In the genomic region with DNA sequence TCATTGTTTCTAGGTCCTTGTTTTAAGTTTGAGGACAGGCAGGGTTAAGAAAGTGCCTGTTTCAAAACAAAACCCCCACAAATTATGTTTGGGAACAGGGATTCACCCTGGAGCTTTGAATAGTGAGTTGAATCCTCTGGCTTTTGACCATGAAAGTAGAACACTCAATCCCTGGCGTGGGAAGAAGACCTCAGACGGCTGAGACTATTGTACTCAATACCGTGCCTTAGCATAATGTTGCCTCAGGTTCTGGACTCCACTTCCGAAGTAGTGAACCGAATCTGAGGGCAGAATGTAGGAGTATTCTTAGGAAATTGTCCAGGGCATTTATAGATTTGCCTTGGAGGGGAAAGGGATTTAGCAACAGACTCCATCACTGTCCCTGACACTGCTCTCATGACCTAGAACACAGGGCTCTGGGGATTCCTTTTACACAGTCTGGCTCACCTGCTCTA, we compare ENCODE assay signal across 8 mouse cellular contexts. TPM values are rescaled to one million over a fixed set of nuclear protein-coding genes. Genes with fewer than 3 reads are reported as not detected.
DNase-seq lines count a peak whose midpoint lies in the region; ATAC-seq and TF ChIP-seq lines count a peak whose summit lies in the region.

No protein-coding gene starts in this region.

- peaks cover 48% of the 10 kb centered on the region for H3K4me1 ChIP-seq in erythroblast, embryonic 14.5 days (ENCODE audit: control insufficient read depth)
- H3K4me1 ChIP-seq in megakaryocyte, embryonic 14.5 days: peaks cover 45% of the 10 kb centered on the region
- peaks cover 26% of the 10 kb centered on the region for H3K4me1 ChIP-seq in limb, embryonic 14.5 days (ENCODE audit: control insufficient read depth, insufficient read depth, low read length)
- peaks cover 37% of the 10 kb centered on the region for H3K4me1 ChIP-seq in stomach, embryonic 16.5 days (ENCODE audit: control insufficient read depth, insufficient read depth, low read length)

- no peak for TF ChIP-seq POLR2A in limb, embryonic 14.5 days (IDR thresholded peaks at IDR 0.05; ENCODE audit: borderline replicate concordance, extremely low read depth, insufficient read depth, insufficient read length)

- WGBS in limb, embryonic 14.5 days: 43% methylated on average over 5 of the region's 5 CpGs
- 34% methylated on average over 5 of the region's 5 CpGs for WGBS in stomach, embryonic 16.5 days

- peak overlapping the region; percentile 70 for H3K4me3 ChIP-seq in erythroblast, embryonic 14.5 days (replicated peaks)
- peak overlapping the region; percentile 96 for H3K4me3 ChIP-seq in megakaryocyte, embryonic 14.5 days (replicated peaks)
- H3K4me3 ChIP-seq in limb, embryonic 14.5 days (replicated peaks; ENCODE audit: low read length): peak overlapping the region; percentile 88
- H3K4me3 ChIP-seq in stomach, embryonic 16.5 days (replicated peaks; ENCODE audit: low read length): peak overlapping the region; percentile 65

- peak overlapping the region; percentile 87 for H3K4me2 ChIP-seq in limb, embryonic 14.5 days (replicated peaks; ENCODE audit: low read depth, low read length, severe bottlenecking)
- H3K4me2 ChIP-seq in stomach, embryonic 16.5 days (ENCODE audit: low read depth, low read length): peak overlapping the region; percentile 89; the same call in 1 of the 2 replicates

- no peak for ATAC-seq in erythroblast, adult 5-6 weeks (replicated peaks; ENCODE audit: low FRiP score, poor library complexity, severe bottlenecking)
- no peak for ATAC-seq in megakaryocyte, adult 5-6 weeks (ENCODE audit: poor library complexity, severe bottlenecking)
- ATAC-seq in limb, embryonic 14.5 days (ENCODE audit: low FRiP score, low read depth): no peak
- ATAC-seq in stomach, embryonic 16.5 days (ENCODE audit: insufficient read depth, low FRiP score): peak; percentile 2; the same call in 1 of the 2 replicates

- no peak for DNase-seq in limb, embryonic 14.5 days (ENCODE audit: low spot score)
- no peak for DNase-seq in urinary bladder, postnatal 4 days (ENCODE audit: low spot score in 2 of 2)
- DNase-seq in right cerebral cortex, postnatal 36 days (ENCODE audit: low spot score in 2 of 2): no peak

- no peaks in the 10 kb centered on the region for H3K27me3 ChIP-seq in erythroblast, embryonic 14.5 days (ENCODE audit: control insufficient read depth)
- peaks cover 2% of the 10 kb centered on the region for H3K27me3 ChIP-seq in megakaryocyte, embryonic 14.5 days (replicated peaks)
- H3K27me3 ChIP-seq in limb, embryonic 14.5 days (ENCODE audit: control insufficient read depth, insufficient read depth, low read length): no peaks in the 10 kb centered on the region
- no peaks in the 10 kb centered on the region for H3K27me3 ChIP-seq in stomach, embryonic 16.5 days (ENCODE audit: control insufficient read depth, insufficient read depth, low read length)

- H3K9me3 ChIP-seq in erythroblast, embryonic 14.5 days (ENCODE audit: control insufficient read depth, low read length): no peaks in the 10 kb centered on the region
- H3K9me3 ChIP-seq in megakaryocyte, embryonic 14.5 days: no peaks in the 10 kb centered on the region
- H3K9me3 ChIP-seq in limb, embryonic 14.5 days (ENCODE audit: control insufficient read depth, low read length): no peaks in the 10 kb centered on the region
- H3K9me3 ChIP-seq in stomach, embryonic 16.5 days (replicated peaks; ENCODE audit: control insufficient read depth, low read length): no peaks in the 10 kb centered on the region

- no peak overlapping the region for H3K27ac ChIP-seq in limb, embryonic 14.5 days (replicated peaks; ENCODE audit: low read depth, low read length)
- no peak overlapping the region for H3K27ac ChIP-seq in stomach, embryonic 16.5 days (ENCODE audit: low read length)

- H3K36me3 ChIP-seq in erythroblast, embryonic 14.5 days (ENCODE audit: control insufficient read depth): peaks cover 18% of the 10 kb centered on the region
- peaks cover 4% of the 10 kb centered on the region for H3K36me3 ChIP-seq in megakaryocyte, embryonic 14.5 days (replicated peaks; ENCODE audit: low read length)
- H3K36me3 ChIP-seq in limb, embryonic 14.5 days (ENCODE audit: control insufficient read depth, insufficient read depth, low read length): peaks cover 9% of the 10 kb centered on the region; the same call in 1 of the 2 replicates
- no peaks in the 10 kb centered on the region for H3K36me3 ChIP-seq in stomach, embryonic 16.5 days (ENCODE audit: control insufficient read depth, insufficient read depth, low read length)

- H3K9ac ChIP-seq in limb, embryonic 14.5 days (ENCODE audit: low read depth, low read length, severe bottlenecking): no peak overlapping the region
- no peak overlapping the region for H3K9ac ChIP-seq in stomach, embryonic 16.5 days (ENCODE audit: low read length)

RNA-seq across cellular contexts. Expression of a gene that starts 0.3 kb away (rescaled TPM):
- 2.3 and 2.8 TPM in 2 replicates for polyA plus RNA-seq in erythroblast, embryonic 14.5 days (2012)
- 2.1 and 11.3 TPM in 2 replicates for total RNA-seq in erythroblast, adult 5-6 weeks (2015; ENCODE audit: low replicate concordance)
- total RNA-seq in erythroblast, adult 5-6 weeks (2017; ENCODE audit: low replicate concordance): 0.98 and 2.2 TPM in 2 replicates
- 21.4 and 29.3 TPM in 2 replicates for polyA plus RNA-seq in megakaryocyte, embryonic 14.5 days (2012; ENCODE audit: insufficient read depth, low replicate concordance)
- total RNA-seq in megakaryocyte, adult 5-6 weeks (2015): 7.9 and 9.0 TPM in 2 replicates
- 12.0 and 12.2 TPM in 2 replicates for total RNA-seq in megakaryocyte, adult 5-6 weeks (2017)
- 31.3 and 33.1 TPM in 2 replicates for polyA plus RNA-seq in limb, embryonic 14.5 days (2012; rRNA removed)
- polyA plus RNA-seq in limb, embryonic 14.5 days (2014; fragmentation: Nextera tagmentation; extraction: Ambion mirVana): 33.4 and 35.8 TPM in 2 replicates
- polyA plus RNA-seq in stomach, embryonic 16.5 days (2015; fragmentation: Nextera tagmentation; extraction: Ambion mirVana): 22.6 and 26.4 TPM in 2 replicates

RNA-seq across cellular contexts. Expression of a gene that starts 54.0 kb away (rescaled TPM):
- polyA plus RNA-seq in erythroblast, embryonic 14.5 days (2012): 0.03 TPM in 1 of 2 replicates, not detected in the other
- total RNA-seq in erythroblast, adult 5-6 weeks (2015; ENCODE audit: low replicate concordance): 1.3 TPM in 1 of 2 replicates, not detected in the other
- total RNA-seq in erythroblast, adult 5-6 weeks (2017; ENCODE audit: low replicate concordance): not detected in 2 replicates
- 4.1 TPM in 1 of 2 replicates, not detected in the other for polyA plus RNA-seq in megakaryocyte, embryonic 14.5 days (2012; ENCODE audit: insufficient read depth, low replicate concordance)
- 0.91 and 1.8 TPM in 2 replicates for total RNA-seq in megakaryocyte, adult 5-6 weeks (2015)
- 0.16 TPM in 1 of 2 replicates, not detected in the other for total RNA-seq in megakaryocyte, adult 5-6 weeks (2017)
- 17.7 and 18.1 TPM in 2 replicates for polyA plus RNA-seq in limb, embryonic 14.5 days (2012; rRNA removed)
- 18.8 and 24.8 TPM in 2 replicates for polyA plus RNA-seq in limb, embryonic 14.5 days (2014; fragmentation: Nextera tagmentation; extraction: Ambion mirVana)
- 10.1 and 11.4 TPM in 2 replicates for polyA plus RNA-seq in stomach, embryonic 16.5 days (2015; fragmentation: Nextera tagmentation; extraction: Ambion mirVana)
